Mouse (Mus musculus): ENCODE results near the gene Chst15. TPM values are rescaled to one million over a fixed set of nuclear protein-coding genes. Genes with fewer than 3 reads are reported as not detected.
A peak's percentile ranks its signal among the peaks of the same experiment; 100 is the strongest.

Chst15 gene
- total RNA-seq (2021), result 1 to 10 TPM; 1.6 to 2.0 TPM
- long read RNA-seq, experiment 1, result 0 reads
- long read RNA-seq, experiment 2, full-length matches to known transcripts, result 2 of 3 reads
- long read RNA-seq, experiment 2, partial matches to known transcripts, result 0 of 3 reads
- long read RNA-seq, experiment 2, other reads (novel, unspliced or antisense), result 1 of 3 reads

DNA sequence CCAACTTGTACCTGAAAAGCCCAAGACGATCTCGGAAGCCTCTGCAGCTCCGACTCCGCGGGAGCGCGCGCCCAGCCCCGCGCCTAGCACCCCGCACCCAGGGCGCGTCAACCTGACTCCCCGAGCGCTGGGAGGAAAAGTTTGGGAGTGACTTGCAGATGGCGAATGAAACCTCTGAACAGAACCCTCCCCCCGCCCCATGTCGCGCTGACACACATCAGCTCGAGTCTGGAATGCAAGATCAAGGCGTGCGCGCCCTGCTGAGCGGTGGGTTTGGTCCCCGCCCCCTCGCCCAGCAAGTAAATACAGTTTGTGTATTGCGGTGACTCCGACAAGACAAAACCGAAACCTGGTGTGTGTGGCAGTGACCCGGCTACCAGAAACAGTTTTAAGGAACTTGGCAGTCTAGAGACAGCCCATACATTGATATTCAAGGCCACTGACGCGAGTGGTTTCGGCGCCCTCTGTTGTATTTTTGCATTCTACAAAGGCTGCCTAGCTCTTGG, at the start of gene Chst15:
TSS of gene Chst15 (minus strand) at position 193 of the 506 bp plus-strand sequence.
- DNase-seq (ENCODE audit: low spot score), result no peak

DNA sequence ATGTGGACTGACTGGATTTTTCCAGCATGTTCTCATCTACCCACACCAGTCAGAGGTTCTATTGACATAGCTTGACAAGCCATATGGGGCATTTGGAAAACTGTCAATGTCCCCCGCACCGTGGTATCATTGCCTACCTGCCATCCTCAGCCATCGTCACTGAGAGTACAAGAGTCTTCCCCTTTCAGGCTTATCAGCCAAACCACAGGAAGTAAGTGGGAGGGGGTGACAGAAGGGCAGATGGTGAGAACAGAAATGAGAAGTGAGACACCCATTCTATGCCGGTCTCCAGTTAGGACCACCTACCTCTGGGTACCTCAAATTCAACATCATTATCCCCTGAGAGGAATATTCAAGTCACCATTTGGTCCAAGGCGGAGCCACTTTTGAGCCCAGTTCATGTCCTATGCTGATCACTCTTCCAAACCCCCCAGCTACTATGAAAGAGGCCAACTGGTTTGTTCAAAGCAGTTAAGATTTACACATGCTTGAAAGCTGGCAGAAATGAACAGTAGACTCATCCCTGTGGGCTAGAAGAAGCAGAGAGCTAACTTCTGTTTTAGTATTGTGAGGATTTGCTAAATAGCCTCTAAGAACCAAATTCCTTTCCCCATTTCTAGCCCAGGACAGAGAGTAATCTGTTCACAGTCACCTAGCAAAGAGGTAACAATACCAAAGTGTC, 48.8 kb upstream of the Chst15 start:
- DNase-seq (ENCODE audit: low spot score), result no peak

DNA sequence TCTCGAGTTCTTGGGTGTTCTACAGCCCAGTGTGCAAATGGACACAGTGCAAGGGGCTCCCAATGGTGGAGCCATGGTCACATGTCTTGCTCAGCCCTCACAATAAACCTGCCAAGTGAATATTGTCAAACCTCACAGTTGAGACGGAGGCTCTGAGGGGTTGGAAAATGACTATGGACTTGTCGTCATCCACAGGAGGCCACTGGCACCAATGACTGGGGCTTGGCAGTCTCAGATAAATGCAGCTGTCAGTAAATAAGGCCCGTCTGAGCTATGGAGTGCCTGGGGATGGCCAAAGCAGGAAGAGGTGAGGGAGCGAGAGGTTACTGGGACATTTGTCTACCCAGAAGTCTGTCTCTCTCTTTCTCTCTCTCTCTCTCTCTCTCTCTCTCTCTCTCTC, 48.1 kb upstream of the Chst15 start:
- DNase-seq (ENCODE audit: low spot score), result no peak

GRCm38 (mm10) chr7:132364506-132364905, 47.5 kb upstream of the Chst15 start:
- DNase-seq (ENCODE audit: low spot score), result no peak

GRCm38 (mm10) chr7:132360336-132360735, 43.3 kb upstream of the Chst15 start:
- DNase-seq (ENCODE audit: low spot score), result no peak

- DNase-seq (ENCODE audit: low spot score), result peak; percentile 25
Measured at GRCm38 (mm10) chr7:132358709-132359108, 41.7 kb upstream of the Chst15 start.

DNA sequence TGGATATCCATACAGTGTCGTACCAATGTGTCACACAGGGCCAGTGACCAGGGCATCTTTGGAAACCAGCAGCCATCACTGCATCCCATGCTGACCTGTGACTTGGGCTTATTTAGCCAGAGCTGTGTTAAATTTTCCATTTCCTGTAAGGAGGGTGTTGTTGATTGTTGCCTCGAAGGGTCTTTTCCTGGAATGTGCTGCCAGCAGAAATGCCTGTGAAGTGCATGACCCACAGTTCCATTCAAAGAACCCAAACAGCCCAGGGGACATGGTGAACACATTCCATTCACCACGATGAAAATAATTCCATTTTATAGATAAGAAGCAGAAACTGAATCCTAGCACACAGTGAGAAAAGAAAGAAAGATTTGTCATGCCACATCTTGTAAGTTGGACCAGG, 41.2 kb upstream of the Chst15 start:
- DNase-seq (ENCODE audit: low spot score), result no peak

GRCm38 (mm10) chr7:132357841-132358237, 40.8 kb upstream of the Chst15 start:
- DNase-seq (ENCODE audit: low spot score), result no peak

GRCm38 (mm10) chr7:132356881-132357840, 40.1 kb upstream of the Chst15 start:
- no peak for DNase-seq (ENCODE audit: low spot score)

GRCm38 (mm10) chr7:132356185-132356584, 39.2 kb upstream of the Chst15 start:
- DNase-seq (ENCODE audit: low spot score), result no peak

GRCm38 (mm10) chr7:132355767-132356166, 38.7 kb upstream of the Chst15 start:
- no peak for DNase-seq (ENCODE audit: low spot score)

- DNase-seq (ENCODE audit: low spot score), result no peak
Measured at GRCm38 (mm10) chr7:132349075-132349572, 32.1 kb upstream of the Chst15 start.

DNA sequence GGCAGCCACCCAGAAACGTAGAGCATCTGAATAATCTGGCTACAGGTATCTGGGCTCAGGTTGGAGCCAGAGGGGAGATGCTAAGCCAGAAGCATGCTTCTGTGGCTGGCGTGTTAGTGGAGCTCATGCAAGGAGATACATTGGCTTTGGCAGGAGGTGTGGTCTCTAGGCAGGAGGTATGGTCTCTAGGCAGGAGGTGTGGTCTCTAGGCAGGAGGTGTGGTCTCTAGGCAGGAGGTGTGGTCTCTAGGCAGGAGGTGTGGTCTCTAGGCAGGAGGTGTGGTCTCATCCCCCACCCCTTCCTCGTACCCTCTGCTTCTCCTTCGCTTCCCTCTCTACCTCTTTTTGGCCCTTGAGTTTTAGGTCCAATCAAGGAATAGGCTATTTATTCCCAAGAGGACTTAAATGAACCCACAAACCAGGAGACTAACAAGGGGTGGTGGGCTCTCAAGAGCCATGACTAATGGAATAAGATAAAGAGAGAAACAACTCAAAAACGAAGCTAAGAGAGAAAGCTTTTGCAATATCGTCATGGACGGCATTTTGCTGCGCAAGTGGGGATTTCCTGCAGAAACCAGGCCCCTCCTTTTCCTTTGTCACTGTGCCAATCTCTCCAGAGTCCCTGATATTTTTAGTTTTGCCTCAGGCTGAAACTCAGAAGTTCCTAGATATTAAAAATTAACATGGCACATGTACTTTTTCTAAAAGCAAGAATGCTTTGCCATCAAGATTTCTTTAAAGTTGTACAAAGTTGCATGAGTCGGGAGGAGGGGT, 30.4 kb upstream of the Chst15 start:
- DNase-seq (ENCODE audit: low spot score), result peak; percentile 12

DNA sequence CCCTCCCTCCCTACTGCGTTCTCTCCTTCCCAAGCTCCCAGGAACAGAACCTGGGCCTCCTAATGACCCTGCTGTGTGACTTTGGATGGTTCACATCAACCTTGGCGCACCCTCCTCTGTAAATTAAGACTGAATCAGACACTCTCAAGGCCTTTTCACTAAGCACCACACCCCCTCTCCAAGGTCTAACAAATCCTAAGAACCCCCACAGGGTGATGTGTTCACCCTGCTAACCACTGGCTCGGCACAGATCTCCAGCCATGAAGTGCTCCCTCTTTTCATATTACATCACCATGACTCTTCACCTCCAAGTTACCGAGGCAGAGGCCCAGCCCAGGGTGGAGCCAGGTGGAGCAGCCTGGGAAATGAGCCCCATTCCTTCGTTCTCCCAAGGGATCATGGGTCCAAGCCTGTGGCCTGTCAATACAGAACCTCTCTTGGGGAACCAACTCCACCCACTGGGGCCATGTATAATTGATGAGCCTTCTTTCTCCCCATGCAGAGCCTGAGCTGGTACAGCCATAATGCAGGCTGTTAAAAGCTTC, 28.6 kb upstream of the Chst15 start:
- no peak for DNase-seq (ENCODE audit: low spot score)

DNA sequence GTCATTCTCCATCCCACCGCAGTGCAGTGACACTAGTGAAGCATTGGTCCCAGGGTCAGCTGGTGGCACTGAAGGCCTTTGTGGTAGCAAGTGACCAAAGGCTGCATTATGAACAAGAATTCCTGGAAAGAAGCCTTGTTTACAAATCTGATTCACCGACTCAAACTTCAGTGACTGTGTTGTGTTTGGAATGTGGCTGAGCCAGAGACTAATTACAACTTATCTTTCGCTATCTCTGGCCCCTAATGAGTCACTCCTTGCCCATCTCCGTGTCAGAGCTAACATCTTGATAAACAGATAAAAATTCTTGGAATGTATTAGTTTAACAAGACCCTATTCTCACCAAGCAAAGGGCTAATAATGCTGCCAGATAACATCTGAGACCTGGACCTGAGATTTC, 27.6 kb upstream of the Chst15 start:
- no peak for DNase-seq (ENCODE audit: low spot score)

- DNase-seq (ENCODE audit: low spot score), result no peak
Measured at GRCm38 (mm10) chr7:132343900-132344299, 26.9 kb upstream of the Chst15 start.

- DNase-seq (ENCODE audit: low spot score), result no peak
Measured at GRCm38 (mm10) chr7:132343146-132343545, 26.1 kb upstream of the Chst15 start.

DNA sequence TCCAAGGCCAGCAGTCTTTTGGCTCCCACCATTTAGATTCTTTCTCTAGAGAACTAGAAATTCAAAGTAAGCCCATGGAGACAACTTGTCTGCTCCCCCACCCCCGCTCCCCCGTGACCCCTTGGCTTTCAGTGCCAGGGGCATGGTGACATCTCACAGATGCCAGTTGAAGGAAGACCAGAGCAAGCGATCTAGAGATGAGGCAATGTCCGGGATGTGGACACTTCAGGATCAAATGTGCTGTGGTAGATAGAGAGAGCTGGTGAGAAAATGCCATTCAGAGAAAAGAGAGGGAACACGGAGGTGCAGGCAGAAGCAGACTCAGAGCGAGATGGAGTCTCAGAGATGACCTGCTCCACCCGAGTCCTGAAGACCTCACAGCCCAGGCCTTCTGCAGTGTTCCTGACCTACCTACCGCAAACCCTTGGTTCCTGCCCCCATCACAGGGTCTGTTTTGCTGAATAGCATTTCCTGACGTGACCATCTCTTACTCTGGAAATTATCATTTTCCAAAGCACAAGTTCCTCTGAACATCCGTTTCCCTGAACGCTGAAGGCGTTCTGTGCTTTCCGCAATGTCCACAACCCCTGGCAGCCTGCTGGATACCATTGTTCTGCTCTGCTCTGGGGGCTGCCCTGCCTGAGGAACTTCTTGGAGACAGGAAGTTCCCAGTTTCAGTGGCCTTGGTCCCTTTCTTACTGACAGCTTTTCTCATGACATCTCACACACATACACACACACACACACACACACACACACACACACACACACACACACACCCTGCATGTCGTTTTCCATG, 22.2 kb upstream of the Chst15 start:
- DNase-seq (ENCODE audit: low spot score), result no peak

DNA sequence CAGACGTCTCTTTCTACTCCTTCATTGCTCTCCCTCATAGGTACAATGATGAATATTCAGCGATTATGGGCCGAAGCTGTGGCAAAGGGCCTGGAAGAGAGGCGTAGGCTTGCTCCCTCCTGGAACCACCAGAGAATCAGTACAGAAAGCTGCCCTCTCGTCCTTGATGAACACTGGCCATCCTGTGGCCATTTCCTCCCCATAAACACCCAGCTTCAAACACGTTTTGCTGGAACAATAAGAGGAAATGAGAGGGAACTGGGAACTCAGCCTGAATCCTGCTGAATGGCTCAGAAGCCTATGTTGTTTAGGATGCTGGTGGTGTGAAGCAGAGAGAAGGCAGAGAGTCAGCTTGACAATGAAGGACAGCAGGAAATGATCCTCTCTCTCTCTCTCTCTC, 21.3 kb upstream of the Chst15 start:
- DNase-seq (ENCODE audit: low spot score), result no peak
